Mouse (Mus musculus) left cerebral cortex, postnatal 14 days (tissue): ENCODE results near the gene Prrx1. TPM values are rescaled to one million over a fixed set of nuclear protein-coding genes. Genes with fewer than 3 reads are reported as not detected.

Experiments used
- DNase-seq, 2 experiments: peaks; one replicate each; pipeline ENCODE4 v3.0.0; 2021 to 2022; ENCODE audit warnings: low spot score in 2 of 2, mixed read lengths in 1 of 2
- intact Hi-C: fragments of 180-260 bp; cut with DNase I; formaldehyde crosslinking; loops from one replicate; pipeline ENCODE4 v1.15.1; 2025
- long read RNA-seq, 2 experiments: library from polyadenylated mRNA; stranded (forward); transcript quantifications; one replicate each; pipeline ENCODE4 v2.0.0; 2021
- total RNA-seq, 2 experiments: library from RNA; stranded (reverse); gene quantifications; 2 replicates each; pipeline ENCODE4 v1.2.3; 2021

Gene Prrx1
- 1 to 10 TPM; 5.8 to 6.5 TPM for total RNA-seq
- long read RNA-seq, experiment 1, full-length matches to known transcripts, result 2 of 3 reads
- long read RNA-seq, experiment 1, partial matches to known transcripts, result 0 of 3 reads
- long read RNA-seq, experiment 1, other reads (novel, unspliced or antisense), result 1 of 3 reads
- long read RNA-seq, experiment 2, full-length matches to known transcripts, result 3 of 4 reads
- long read RNA-seq, experiment 2, partial matches to known transcripts, result 0 of 4 reads
- long read RNA-seq, experiment 2, other reads (novel, unspliced or antisense), result 1 of 4 reads

DNA sequence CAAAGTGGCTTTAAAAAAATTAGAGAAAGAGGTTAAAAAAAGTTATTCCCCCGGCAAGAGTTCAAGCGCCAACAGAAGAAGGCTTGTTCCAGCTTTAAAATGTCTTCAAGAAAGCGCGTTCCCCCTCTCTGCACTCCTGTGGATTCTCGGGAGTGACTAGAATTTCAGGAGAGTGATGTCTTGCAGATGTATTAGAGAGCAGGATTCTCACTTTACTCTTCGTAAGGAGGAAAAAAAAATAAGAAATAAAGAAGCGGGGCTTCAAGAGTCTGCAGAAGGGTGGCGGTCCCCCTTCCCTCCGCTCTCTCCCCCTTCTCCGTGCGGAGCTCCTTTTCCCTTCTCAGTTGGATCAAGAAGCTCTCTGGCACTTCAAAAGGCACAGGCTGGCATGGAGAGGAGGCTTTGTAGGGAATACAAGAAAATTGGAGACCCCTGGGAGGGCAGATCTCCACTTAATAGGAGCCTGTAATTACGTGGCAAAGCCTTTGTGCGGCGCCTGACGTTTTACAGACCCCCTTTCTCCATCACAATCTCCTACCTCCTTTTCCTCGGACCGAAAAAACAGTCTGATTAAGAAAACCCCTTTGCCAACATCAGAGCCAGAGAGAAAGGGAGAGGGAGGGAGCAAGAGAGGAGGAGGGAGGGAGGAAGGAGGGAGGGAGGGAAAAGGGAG is at the start of gene Prrx1:
Gene Prrx1, minus strand, starts transcription at position 610 of the 673 bp plus-strand sequence.
- DNase-seq, result peak in 1 of 2 experiments; percentile 11
- intact Hi-C loops, result loop anchor here (2.0 kb wide), 1 partner anchor 90 kb away; the partner anchor contains the start of gene Gorab

DNA sequence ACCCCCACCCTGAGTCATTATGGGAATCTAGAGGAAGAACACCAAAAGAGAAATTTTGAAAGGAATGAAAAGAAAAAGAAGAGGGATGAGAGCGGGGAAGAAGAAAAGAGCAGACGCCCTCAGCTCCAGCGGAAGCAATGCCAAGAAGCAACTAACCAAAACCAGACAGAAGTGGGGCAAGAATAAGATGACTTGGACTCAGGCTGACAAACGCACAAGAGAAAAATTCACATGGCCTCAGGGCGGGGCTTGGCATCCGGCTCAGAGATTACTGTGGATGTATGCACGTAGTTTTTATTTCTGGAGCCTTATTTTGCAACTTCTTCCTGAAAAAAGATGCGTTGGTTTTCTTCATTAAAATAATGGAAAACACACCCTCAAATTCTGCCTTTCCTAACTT is 48.7 kb upstream of the Prrx1 start:
- intact Hi-C loops, result no loop called here
- peak; percentile 5 to 6 for DNase-seq

DNA sequence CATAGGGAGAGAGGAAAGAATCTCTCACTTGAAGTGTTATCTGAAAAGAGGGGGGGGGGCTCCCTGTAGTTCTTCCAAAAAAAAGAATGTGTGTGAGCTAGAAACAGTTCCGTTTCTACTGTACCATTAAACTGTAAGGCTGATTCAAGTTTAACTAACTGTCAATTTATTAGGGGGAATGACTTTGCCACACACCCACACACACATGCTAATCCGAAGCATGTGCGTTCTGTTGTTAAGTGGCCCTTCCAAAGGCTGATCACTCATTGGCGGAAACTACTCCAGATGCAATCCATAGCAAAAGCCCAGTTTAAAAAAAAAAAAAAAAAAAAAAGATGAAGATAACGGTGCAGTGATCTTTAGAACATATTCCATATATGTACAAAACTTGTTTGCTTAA is 47.9 kb upstream of the Prrx1 start:
- intact Hi-C loops, result no loop called here
- no peak for DNase-seq

DNA sequence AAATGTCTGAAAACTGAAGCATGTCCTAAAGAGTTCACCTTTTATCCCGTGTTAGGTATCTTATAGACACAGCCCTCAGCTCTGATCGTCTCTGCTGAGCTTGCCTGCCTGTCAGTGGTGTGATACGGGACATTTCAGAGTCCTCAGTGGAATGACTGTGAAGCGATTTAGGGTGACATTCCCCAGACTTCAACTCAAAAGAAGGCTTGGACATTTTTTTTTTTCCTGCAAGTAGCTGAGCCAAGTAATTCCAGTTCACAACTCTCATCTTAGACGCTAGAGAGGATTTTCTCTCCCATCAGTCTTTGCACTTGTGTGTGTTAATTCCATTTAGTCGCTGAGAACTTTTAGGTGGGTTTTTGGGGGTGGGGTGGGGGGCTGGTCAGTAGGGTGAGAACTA is 47.3 kb upstream of the Prrx1 start:
- DNase-seq, result no peak
- intact Hi-C loops, result no loop called here

GRCm38 (mm10) chr1:163359521-163359920 is 46.0 kb upstream of the Prrx1 start:
- intact Hi-C loops, result no loop called here

DNA sequence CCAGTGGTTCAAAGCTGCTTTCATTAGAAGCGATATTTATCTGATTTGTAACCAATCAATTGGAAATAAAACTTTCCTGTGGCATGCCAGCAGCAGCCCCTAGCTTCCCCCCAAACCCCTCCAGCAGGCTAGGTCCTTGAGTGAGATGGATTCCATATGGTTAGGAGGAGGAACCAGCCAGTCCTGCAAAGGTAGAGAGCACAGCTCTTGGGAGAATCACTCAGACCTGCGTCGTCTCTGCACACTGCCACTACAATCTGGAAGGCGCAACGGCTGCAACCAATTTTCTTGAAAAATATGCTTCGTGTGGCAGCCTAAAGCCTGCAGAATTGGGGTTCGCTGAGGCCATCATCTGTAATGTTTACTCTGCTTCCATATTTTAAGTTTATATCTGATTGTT is 44.7 kb upstream of the Prrx1 start:
- intact Hi-C loops, result no loop called here

More at GRCm38 (mm10) chr1:163359521-163359920, 46.0 kb upstream of the Prrx1 start:
- DNase-seq, result no peak

GRCm38 (mm10) chr1:163357733-163358132 is 44.2 kb upstream of the Prrx1 start:
- no peak for DNase-seq
- intact Hi-C loops, result no loop called here

More for the DNA sequence above, 44.7 kb upstream of the Prrx1 start:
- DNase-seq, result no peak

DNA sequence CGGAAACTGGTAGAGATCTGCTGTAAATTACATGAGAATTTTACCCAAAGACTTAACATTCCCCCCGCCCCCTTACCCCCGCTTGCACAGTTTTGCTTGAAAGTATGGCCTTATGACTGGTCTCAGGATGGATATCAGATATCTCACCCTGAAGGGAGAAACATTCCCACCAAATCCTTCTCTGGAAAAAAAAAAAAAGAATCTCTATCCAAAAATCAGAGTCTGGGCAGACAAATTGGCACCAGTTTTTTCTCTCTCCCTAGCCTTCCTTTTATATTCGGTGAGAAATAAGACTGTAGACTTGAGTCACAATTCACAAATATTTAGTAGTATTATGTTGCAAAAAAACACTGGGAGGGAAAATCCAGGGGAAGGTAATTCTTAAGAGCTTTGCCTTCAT is 42.7 kb upstream of the Prrx1 start:
- no peak for DNase-seq
- intact Hi-C loops, result no loop called here

GRCm38 (mm10) chr1:163355626-163356156 is 42.2 kb upstream of the Prrx1 start:
- intact Hi-C loops, result no loop called here
- no peak for DNase-seq

DNA sequence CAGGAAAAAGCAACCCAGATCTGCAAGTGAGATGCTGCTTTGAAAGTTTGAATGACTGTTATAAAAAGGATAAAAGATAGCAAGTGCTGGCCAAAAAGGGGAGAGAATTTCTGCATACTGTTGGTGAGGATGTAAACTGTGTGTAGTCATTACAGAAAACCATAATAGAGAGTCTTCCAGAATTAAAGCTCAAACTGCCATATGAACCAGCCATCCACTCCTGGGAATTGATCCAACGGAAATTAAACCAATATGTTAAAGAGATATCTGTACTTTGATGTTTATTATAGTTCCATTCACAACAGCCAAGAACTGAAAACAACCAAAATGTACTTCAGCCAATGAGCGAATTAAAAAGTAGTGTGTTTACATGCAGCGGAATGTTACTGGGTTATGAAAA is 37.5 kb upstream of the Prrx1 start:
- intact Hi-C loops, result no loop called here
- no peak for DNase-seq

GRCm38 (mm10) chr1:163345541-163345940 is 32.0 kb upstream of the Prrx1 start:
- intact Hi-C loops, result no loop called here
- no peak for DNase-seq

DNA sequence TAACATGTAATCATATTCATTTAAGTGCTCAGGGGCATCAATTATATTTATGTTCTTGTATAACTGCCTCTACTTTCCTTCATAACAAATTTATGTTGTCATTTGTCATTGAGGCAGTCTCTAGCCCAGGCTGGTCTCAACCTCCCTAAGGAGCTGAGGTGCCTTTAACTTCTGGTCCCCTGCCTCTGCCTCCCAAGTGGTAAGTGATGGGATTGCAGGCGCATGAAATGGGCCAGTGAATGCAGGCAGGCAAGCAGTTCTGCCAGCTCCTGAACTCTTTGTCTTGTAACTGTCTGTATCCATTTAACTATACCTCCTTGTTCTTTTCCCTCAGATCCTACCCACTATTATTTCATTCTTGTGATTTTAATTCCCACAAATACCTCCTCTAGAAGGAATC is 31.4 kb upstream of the Prrx1 start:
- DNase-seq, result no peak
- intact Hi-C loops, result no loop called here

GRCm38 (mm10) chr1:163339219-163339561 is 25.7 kb upstream of the Prrx1 start:
- intact Hi-C loops, result no loop called here
- DNase-seq, result no peak

GRCm38 (mm10) chr1:163338525-163339218 is 25.2 kb upstream of the Prrx1 start:
- intact Hi-C loops, result no loop called here
- peak in 1 of 2 experiments; percentile 15 for DNase-seq

GRCm38 (mm10) chr1:163337821-163338220 is 24.3 kb upstream of the Prrx1 start:
- DNase-seq, result peak; percentile 26 to 30
- intact Hi-C loops, result no loop called here

DNA sequence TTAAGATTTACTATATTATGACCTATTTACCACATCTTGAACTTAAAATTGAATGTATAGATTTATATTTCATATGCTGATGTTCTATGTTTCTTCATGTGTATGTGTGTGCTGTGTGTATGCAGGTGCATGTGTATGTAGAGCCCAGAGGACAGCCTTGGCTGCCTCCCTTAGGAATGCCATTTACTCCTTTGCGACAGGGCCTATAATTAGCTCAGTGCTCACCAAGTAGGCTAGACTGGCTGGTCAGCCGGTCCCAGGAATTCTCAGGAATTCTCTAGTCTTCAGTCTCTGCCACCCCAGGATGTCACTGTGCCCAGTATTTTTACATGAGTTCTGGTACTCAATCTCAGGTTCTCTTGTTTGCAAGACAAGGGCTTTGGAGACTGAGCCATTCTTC is 13.8 kb upstream of the Prrx1 start:
- DNase-seq, result no peak
- intact Hi-C loops, result no loop called here

DNA sequence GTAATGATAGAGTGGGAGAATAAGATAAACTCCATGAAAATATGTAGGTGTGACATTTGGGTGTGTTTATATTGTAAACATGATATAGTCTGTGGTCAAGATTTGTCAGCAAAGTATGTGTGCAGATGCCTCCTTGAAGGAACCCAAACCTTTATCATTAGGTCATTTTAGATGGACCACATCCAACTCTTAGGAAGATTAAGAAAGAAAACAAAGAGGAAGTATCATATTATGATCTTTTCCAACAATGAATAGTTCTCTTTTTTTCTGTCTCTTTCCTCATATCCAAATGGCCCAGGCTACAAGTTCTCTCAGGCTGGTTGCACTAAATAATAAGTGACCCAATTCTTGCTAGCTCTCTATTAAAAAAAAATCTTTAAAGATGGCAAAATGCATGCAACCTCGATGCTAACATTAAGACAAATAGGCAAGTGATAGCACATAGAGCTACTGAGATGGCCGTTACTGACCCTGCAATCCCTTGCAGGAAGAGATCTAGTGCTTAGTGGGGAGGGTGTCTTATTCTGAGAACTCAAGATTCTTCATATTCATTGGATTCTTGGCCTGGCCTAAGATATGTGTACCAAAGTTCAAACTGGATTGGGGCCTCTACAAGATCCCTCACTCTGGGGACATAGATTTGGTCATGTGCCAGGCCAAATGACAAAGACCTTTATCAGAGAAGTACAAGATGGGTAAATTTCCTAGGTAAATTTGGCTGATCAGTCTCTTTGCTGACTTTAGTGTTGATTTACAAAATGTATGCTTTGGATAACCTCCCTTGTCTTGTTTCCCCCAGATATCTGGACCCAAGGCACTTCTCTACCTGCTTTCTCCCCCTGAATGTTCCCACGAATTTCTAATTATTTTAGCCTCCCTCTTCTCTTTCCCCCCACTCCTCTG is 6.4 kb upstream of the Prrx1 start:
- intact Hi-C loops, result no loop called here
- no peak for DNase-seq

DNA sequence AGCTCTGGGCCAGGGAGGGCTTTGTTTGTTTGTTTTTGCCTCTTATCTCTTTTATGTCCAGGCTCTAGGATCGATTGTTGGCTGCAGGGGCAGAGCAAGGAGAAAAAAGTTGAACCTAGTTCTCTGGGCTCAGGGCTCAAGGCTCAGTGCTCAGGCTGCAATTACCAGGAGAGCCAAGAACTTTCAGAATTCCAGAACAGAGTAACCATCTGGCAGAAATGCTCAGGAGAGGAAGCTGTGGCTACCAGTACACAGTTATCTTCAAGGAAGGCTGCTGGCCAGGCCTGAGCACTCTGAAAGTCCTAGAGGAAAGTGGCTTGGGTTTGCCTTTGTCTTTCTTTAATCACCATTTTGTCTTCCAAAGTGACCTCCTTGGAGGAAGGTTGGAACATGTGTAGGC is 3.4 kb upstream of the Prrx1 start:
- intact Hi-C loops, result no loop called here
- DNase-seq, result no peak

GRCm38 (mm10) chr1:163314829-163315301 is 1.4 kb upstream of the Prrx1 start:
- intact Hi-C loops, result no loop called here
- DNase-seq, result no peak
